Mouse (Mus musculus) bone marrow macrophage, adult 2 months (primary cell): Measurements from ENCODE around the gene Mccc2. TPM values are rescaled to one million over a fixed set of nuclear protein-coding genes. Genes with fewer than 3 reads are reported as not detected.

Experiments
- H3K27ac ChIP-seq: 2 replicates; pipeline ENCODE4 v1.5.1; 2012; ENCODE audit warnings: low read depth, low read length; ENCODE audit not compliant: insufficient read depth
- H3K4me1 ChIP-seq: 2 replicates; pipeline ENCODE4 v1.6.1; 2012; ENCODE audit warnings: low read length; ENCODE audit not compliant: control insufficient read depth, insufficient read depth
- H3K4me3 ChIP-seq: 2 replicates; pipeline ENCODE4 v1.5.1; 2012; ENCODE audit warnings: mild to moderate bottlenecking, low read length, moderate library complexity; ENCODE audit not compliant: insufficient read depth
- CTCF ChIP-seq: IDR thresholded peaks from 2 replicates; pipeline ENCODE4 v1.5.1; 2012; ENCODE audit warnings: low read depth, mild to moderate bottlenecking, low read length, moderate library complexity
- POLR2A ChIP-seq: IDR thresholded peaks from 2 replicates; pipeline ENCODE4 v1.6.1; 2012; ENCODE audit warnings: mild to moderate bottlenecking, low read depth, low read length, borderline replicate concordance
- polyA plus RNA-seq: library from polyadenylated mRNA; stranded (reverse); fragments of >200 nt; gene quantifications from 2 replicates; pipeline ENCODE4 v1.2.4, GENCODE M21; 2012; ENCODE audit not compliant: missing spikeins, insufficient read depth, insufficient read length

The Mccc2 gene
- polyA plus RNA-seq, 1 experiment: 14.5 TPM

DNA sequence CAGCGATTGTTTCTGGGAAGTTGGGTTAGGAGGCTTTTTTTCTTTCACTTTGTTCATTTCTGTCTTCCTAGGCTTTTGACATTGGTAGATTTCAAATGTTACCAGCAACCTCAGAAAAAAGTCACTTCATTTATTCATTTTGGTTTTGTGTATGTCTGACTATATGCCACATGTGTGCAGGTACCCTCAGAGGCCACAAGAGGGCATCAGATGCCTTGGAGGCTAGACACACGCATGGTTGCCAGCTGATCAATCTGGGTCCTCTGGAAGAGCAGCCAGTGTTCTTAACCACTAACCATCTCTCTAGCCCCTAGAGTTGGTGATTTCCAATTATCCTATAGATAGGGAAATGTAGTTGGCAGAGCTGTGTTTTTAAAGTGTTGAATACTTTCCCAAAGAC is 71.9 kb downstream of the Mccc2 start:
- TF ChIP-seq CTCF (no peak), POLR2A (no peak)
- Histone ChIP-seq H3K27ac (no peak overlapping the region), H3K4me3 (no peak overlapping the region), H3K4me1 (peaks cover 14% of the 10 kb centered on the region)

DNA sequence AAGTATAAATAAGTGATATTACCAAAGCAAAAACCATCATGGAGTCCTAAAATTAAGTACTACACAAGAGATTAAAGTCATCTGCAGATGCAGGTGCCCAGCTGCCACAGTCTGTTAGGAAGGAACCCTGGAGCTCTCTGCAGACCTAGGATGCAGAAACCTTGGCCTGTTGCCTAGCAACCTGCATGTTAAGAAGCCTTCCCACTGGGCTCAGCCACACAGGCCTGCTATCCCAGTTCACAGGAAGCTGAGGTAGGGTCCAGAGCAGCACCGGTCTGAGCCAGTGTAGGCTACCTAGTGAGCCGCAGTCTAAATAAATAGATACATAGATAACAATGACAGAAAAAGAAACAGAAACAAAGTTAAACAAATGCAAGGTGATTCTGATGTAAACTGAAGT is 74.8 kb downstream of the Mccc2 start:
- no peak for TF ChIP-seq POLR2A
- TF ChIP-seq CTCF: no peak
- H3K4me1 ChIP-seq: peaks cover 19% of the 10 kb centered on the region
- no peak overlapping the region for H3K27ac ChIP-seq
- no peak overlapping the region for H3K4me3 ChIP-seq

GRCm38 (mm10) chr13:99939320-99939671 is 76.1 kb downstream of the Mccc2 start:
- Histone ChIP-seq H3K4me1 (peaks cover 19% of the 10 kb centered on the region), H3K4me3 (peak overlapping the region; percentile 28), H3K27ac (peak overlapping the region; percentile 55)
- TF ChIP-seq POLR2A (no peak), CTCF (no peak)

- Histone ChIP-seq H3K27ac (peak overlapping the region; percentile 37), H3K4me1 (peaks cover 19% of the 10 kb centered on the region), H3K4me3 (peak overlapping the region; percentile 28)
- no peak for TF ChIP-seq POLR2A
- TF ChIP-seq CTCF: no peak
Observed at GRCm38 (mm10) chr13:99938606-99939319, 76.7 kb downstream of the Mccc2 start.

DNA sequence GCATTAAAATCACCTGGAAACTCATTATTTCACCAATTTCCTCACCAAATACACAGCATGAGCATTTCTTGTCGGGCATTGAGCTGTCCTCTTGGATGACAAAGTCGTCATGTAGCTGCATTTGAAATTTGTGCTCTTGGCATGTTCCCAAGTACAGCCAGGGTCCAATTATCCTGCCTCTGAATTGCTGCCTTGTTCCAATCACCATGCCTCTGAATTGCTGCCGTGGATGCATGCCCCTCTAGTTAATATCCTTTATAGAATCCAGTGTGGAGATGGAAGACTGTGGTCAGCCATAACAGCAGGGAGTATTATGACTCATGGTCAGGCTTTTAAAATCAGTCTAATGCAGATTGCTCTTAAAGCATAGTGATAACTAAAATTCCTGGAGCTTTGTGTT is 77.7 kb downstream of the Mccc2 start:
- peaks cover 19% of the 10 kb centered on the region for H3K4me1 ChIP-seq
- no peak for TF ChIP-seq CTCF
- no peak overlapping the region for H3K27ac ChIP-seq
- H3K4me3 ChIP-seq: no peak overlapping the region

DNA sequence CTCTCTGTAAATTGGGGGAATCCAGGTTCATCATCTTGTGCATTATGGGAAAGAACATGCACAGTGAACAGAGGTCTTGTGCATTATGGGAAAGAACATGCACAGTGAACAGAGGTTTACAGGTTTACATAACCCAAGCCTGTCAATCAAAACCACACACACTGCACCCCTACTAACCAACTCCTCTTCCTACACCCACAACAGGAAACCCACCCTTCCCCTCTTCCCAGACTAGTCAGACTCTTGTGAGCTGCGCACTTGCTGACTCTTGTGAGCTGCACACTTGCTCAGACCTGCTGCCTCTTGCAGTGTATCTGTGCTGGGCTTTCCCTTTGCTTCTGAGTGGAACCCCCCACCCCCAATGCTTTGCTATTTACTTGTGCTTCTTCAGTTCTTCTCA is 83.0 kb downstream of the Mccc2 start:
- no peaks in the 10 kb centered on the region for H3K4me1 ChIP-seq
- H3K27ac ChIP-seq: no peak overlapping the region
- TF ChIP-seq CTCF (no peak), POLR2A (no peak)
- no peak overlapping the region for H3K4me3 ChIP-seq

DNA sequence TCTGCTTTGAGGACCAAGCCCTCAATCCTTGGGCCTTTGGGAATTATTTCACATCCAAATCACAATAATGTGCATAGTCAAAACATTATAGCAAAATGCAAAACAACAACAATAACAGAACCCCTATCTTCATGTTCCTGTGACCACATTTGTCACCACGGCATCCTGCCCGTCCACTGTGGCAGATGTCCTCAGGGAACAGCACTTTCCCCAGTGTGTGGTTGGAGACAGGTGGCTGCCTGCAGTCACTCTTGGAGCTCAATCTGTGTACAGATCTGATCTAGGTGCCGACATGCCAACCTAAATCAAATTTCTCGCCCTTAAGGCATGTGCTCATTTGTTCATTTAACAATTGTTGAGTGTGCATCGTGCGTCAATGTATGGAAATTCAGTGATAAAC is 83.9 kb downstream of the Mccc2 start:
- no peaks in the 10 kb centered on the region for H3K4me1 ChIP-seq
- TF ChIP-seq CTCF (no peak), POLR2A (no peak)
- H3K4me3 ChIP-seq: no peak overlapping the region
- H3K27ac ChIP-seq: no peak overlapping the region

DNA sequence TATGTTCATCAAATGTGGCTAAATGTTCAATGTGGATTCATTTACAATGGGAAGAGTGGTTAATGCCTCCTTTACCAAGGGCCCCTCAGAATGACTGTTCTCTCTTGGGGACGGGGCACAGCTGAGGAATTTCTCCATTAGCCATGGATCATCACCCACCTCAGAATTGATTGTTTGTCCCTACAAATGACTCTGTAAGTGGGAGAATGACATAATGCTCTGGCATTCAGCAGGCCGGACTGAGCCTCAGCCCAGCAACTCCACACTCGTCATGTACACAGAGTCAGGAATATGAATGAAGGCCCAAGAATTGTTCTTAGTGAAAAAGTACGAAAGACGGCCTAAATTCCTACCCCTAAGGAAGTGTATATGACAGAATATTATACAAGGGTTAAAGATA is 89.2 kb downstream of the Mccc2 start:
- H3K4me1 ChIP-seq: peaks cover 5% of the 10 kb centered on the region
- no peak overlapping the region for H3K27ac ChIP-seq
- TF ChIP-seq POLR2A: no peak
- TF ChIP-seq CTCF: no peak
- H3K4me3 ChIP-seq: no peak overlapping the region

GRCm38 (mm10) chr13:99915632-99916031 is 99.8 kb downstream of the Mccc2 start:
- Histone ChIP-seq H3K27ac (no peak overlapping the region), H3K4me3 (no peak overlapping the region), H3K4me1 (no peaks in the 10 kb centered on the region)
- TF ChIP-seq CTCF: no peak
- TF ChIP-seq POLR2A: no peak

- H3K4me3 ChIP-seq: no peak within 1 kb of the TSS
- TF ChIP-seq POLR2A (no peak), CTCF (no peak)
- H3K4me1 ChIP-seq: no peaks in the 10 kb centered on the region
- no peak within 1 kb of the TSS for H3K27ac ChIP-seq
Observed at GRCm38 (mm10) chr13:99900965-99901364, 114.5 kb downstream of the Mccc2 start, which contains the start of gene Cartpt. TSS of gene Cartpt (minus strand) at chr13:99901091.

GRCm38 (mm10) chr13:99900557-99900892 is 114.9 kb downstream of the Mccc2 start:
- Histone ChIP-seq H3K27ac (no peak overlapping the region), H3K4me3 (no peak overlapping the region), H3K4me1 (no peaks in the 10 kb centered on the region)
- TF ChIP-seq CTCF (no peak), POLR2A (no peak)
